Mouse (Mus musculus): Measurements from ENCODE around the gene Atp11c. TPM values are rescaled to one million over a fixed set of nuclear protein-coding genes. Genes with fewer than 3 reads are reported as not detected.

The Atp11c gene
- polyA plus RNA-seq, 1 experiment from 2014 or later, result 3.1 TPM

DNA sequence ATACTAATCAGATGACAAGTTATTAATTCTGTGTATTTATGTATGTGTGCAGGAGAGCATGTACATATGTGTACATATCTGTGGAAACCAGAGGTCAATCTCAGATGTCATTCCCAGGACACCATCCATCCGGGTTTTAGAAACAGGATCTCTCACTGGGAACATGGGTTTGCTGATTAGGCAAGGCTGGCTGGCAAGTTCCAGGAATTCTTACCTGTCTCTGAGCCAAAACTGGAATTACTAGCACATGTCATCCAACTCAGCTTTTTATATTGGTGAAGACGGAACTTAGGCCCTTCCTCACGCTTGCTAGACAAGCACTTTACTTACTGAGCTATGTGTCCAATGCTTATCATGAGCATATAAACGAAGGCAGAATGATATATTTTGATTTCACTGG, 247.5 kb downstream of the Atp11c start:
- Histone ChIP-seq H3K27me3 (ENCODE audit: control insufficient read depth, insufficient read depth, low read depth, low read length) (no peaks in the 10 kb centered on the region), H3K4me1 (ENCODE audit: control insufficient read depth, low read depth, low read length) (no peaks in the 10 kb centered on the region), H3K9me3 (replicated peaks; ENCODE audit: control insufficient read depth, low read length) (no peaks in the 10 kb centered on the region), H3K9ac (ENCODE audit: low read depth, low read length) (no peak overlapping the region), H3K36me3 (ENCODE audit: control insufficient read depth, insufficient read depth) (no peaks in the 10 kb centered on the region), H3K27ac (ENCODE audit: low read length) (no peak overlapping the region), H3K4me3 (ENCODE audit: low read depth, low read length) (no peak overlapping the region), H3K4me2 (ENCODE audit: low read depth, low read length) (no peak overlapping the region)
- 73% methylated on average over 4 of the region's 4 CpGs for WGBS (ENCODE audit: insufficient replicate concordance)
- ATAC-seq (ENCODE audit: low read depth), result no peak

DNA sequence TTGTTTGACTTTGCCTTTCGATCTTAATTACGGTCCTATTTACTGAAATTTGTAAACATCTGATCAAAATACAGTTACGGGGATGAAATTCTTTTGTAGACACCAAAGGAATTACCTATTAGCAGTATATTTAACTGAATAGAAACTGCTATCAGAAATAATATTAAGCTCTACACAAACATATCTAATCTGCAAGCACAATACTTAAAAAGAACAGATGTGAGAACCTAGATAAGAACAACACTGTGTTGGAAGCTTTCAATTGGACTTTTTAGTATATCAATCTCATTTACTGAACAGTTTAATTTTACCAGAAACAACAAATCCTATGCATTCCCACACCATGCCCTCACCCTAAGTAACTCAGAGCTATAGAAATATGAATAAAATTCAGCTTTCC, 262.8 kb downstream of the Atp11c start:
- no peak overlapping the region for H3K4me2 ChIP-seq (ENCODE audit: low read depth, low read length)
- 70% methylated on average over 3 of the region's 3 CpGs for WGBS (ENCODE audit: insufficient replicate concordance)
- ATAC-seq (ENCODE audit: low read depth), result no peak

DNA sequence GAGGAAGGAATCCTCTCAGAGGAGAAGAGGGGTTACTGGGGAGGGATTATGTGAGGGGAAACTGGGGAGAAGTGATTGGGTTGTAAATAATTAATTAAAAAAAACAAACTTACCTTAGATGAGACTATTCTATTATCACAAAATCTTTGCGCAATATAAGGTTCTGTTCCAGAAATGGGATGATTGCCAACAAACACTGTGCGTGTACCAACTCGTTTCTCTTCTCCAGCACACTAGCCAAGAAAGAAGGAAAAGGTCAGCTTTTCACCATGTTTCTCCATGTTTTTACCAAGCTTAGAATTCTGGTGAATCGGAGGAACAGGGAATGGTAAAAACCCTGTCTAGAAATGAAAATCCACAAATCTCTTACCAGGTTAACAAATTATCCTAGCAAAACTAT, 271.2 kb downstream of the Atp11c start:
- Histone ChIP-seq H3K9ac (ENCODE audit: low read depth, low read length) (no peak overlapping the region), H3K4me1 (ENCODE audit: control insufficient read depth, low read depth, low read length) (no peaks in the 10 kb centered on the region), H3K9me3 (replicated peaks; ENCODE audit: control insufficient read depth, low read length) (no peaks in the 10 kb centered on the region), H3K4me3 (ENCODE audit: low read depth, low read length) (no peak overlapping the region), H3K36me3 (ENCODE audit: control insufficient read depth, insufficient read depth) (no peaks in the 10 kb centered on the region), H3K27ac (ENCODE audit: low read length) (no peak overlapping the region), H3K4me2 (ENCODE audit: low read depth, low read length) (no peak overlapping the region), H3K27me3 (ENCODE audit: control insufficient read depth, insufficient read depth, low read depth, low read length) (no peaks in the 10 kb centered on the region)
- ATAC-seq (ENCODE audit: low read depth), result no peak
- 81% methylated on average over 4 of the region's 4 CpGs for WGBS (ENCODE audit: insufficient replicate concordance)

More for the DNA sequence above, 262.8 kb downstream of the Atp11c start:
- Histone ChIP-seq H3K9me3 (replicated peaks; ENCODE audit: control insufficient read depth, low read length) (no peaks in the 10 kb centered on the region), H3K9ac (ENCODE audit: low read depth, low read length) (no peak overlapping the region), H3K27me3 (ENCODE audit: control insufficient read depth, insufficient read depth, low read depth, low read length) (no peaks in the 10 kb centered on the region), H3K4me1 (ENCODE audit: control insufficient read depth, low read depth, low read length) (no peaks in the 10 kb centered on the region), H3K4me3 (ENCODE audit: low read depth, low read length) (no peak overlapping the region), H3K27ac (ENCODE audit: low read length) (no peak overlapping the region), H3K36me3 (ENCODE audit: control insufficient read depth, insufficient read depth) (no peaks in the 10 kb centered on the region)

DNA sequence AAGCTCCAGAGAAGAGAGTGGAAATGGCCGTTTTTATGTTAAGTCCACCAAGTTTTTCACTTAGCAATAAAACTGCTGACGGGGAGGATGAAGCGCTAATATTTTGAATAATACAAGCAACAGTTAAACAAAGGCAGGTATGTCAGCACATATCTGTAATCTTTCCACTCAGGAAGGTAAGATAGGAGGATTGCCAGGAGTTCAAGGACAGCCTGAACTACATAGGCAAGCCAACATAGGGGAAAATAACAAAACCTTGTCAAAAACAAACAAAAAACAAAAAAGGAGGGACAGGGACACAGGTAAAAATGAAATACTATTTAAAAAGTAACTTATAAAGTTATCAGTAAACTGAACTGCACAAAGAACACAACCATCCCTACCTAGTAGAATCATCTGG, 274.8 kb downstream of the Atp11c start:
- Histone ChIP-seq H3K36me3 (ENCODE audit: control insufficient read depth, insufficient read depth) (no peaks in the 10 kb centered on the region), H3K4me3 (ENCODE audit: low read depth, low read length) (no peak overlapping the region), H3K4me2 (ENCODE audit: low read depth, low read length) (no peak overlapping the region), H3K9me3 (replicated peaks; ENCODE audit: control insufficient read depth, low read length) (no peaks in the 10 kb centered on the region), H3K27me3 (ENCODE audit: control insufficient read depth, insufficient read depth, low read depth, low read length) (no peaks in the 10 kb centered on the region), H3K9ac (ENCODE audit: low read depth, low read length) (no peak overlapping the region), H3K4me1 (ENCODE audit: control insufficient read depth, low read depth, low read length) (no peaks in the 10 kb centered on the region), H3K27ac (ENCODE audit: low read length) (no peak overlapping the region)
- WGBS (ENCODE audit: insufficient replicate concordance), result 84% methylated on average over 3 of the region's 3 CpGs
- ATAC-seq (ENCODE audit: low read depth), result no peak

DNA sequence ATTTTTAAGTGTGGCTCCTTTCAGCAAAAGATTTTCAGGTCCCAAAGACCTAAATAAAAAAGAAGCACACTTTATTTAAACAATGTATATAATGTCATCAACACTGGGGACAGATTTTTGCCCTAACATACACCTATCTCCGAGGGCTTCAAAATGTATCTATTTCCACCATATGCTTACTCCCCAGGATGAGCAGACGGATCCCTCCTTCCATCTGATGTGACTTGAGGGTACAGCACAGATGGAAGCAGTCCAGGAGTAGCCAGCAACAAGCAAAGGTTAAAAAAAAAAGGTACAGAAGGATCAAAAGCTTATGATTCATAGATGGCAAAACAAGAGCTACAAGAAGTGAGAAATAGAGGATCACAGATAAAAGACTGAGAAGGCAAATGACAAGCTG, 300.2 kb downstream of the Atp11c start:
- H3K9me3 ChIP-seq (replicated peaks; ENCODE audit: control insufficient read depth, low read length), result no peaks in the 10 kb centered on the region
- H3K27ac ChIP-seq (ENCODE audit: low read length), result no peak overlapping the region
- ATAC-seq (ENCODE audit: low read depth), result no peak
- no peaks in the 10 kb centered on the region for H3K4me1 ChIP-seq (ENCODE audit: control insufficient read depth, low read depth, low read length)
- H3K36me3 ChIP-seq (ENCODE audit: control insufficient read depth, insufficient read depth), result no peaks in the 10 kb centered on the region
- 72% methylated on average over 2 of the region's 2 CpGs for WGBS (ENCODE audit: insufficient replicate concordance)
- no peak overlapping the region for H3K9ac ChIP-seq (ENCODE audit: low read depth, low read length)
- no peak overlapping the region for H3K4me2 ChIP-seq (ENCODE audit: low read depth, low read length)
- no peaks in the 10 kb centered on the region for H3K27me3 ChIP-seq (ENCODE audit: control insufficient read depth, insufficient read depth, low read depth, low read length)
- H3K4me3 ChIP-seq (ENCODE audit: low read depth, low read length), result no peak overlapping the region

DNA sequence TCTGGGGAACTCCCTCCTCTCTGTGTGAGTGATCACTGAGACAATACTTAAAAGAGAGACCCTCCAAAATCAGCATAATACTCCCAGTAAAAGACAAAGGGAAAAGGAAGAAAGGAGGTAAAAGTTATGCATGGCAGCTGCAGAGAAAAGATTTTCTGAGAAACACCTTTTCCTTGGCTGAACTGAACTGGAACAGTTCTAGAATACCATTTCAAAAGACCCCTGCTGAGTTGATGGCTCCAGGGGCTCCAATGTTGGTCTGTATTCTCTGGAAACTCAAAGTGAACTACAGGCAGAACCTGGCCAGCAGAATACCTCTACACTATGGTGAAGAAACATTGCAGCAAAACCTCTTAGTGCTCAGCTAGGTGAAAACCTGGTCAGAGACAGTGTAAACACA, 337.2 kb downstream of the Atp11c start:
- Histone ChIP-seq H3K9me3 (replicated peaks; ENCODE audit: control insufficient read depth, low read length) (no peaks in the 10 kb centered on the region), H3K9ac (ENCODE audit: low read depth, low read length) (no peak overlapping the region), H3K4me1 (ENCODE audit: control insufficient read depth, low read depth, low read length) (no peaks in the 10 kb centered on the region), H3K36me3 (ENCODE audit: control insufficient read depth, insufficient read depth) (no peaks in the 10 kb centered on the region), H3K4me3 (ENCODE audit: low read depth, low read length) (no peak overlapping the region), H3K4me2 (ENCODE audit: low read depth, low read length) (no peak overlapping the region), H3K27me3 (ENCODE audit: control insufficient read depth, insufficient read depth, low read depth, low read length) (no peaks in the 10 kb centered on the region), H3K27ac (ENCODE audit: low read length) (no peak overlapping the region)
- ATAC-seq (ENCODE audit: low read depth), result no peak

DNA sequence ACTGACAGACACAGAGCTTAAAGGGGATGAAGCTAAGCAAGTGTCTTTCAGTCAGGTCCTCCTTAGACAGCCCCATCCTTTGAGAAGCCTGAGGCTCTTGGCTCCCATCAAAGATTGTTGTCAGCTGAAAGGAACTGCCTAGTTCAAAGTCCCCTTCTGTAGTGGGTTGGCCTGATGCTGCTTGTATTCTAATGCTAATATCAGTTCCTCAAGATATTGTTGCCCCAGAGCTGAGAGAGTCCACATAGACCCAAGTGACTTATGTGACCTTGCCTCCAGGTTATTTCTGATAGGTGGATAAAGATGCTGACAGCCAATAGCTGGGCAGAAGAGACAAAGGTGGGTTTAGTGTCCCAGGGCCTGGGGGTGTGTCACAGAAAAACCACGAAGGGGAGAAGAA, 404.8 kb downstream of the Atp11c start:
- WGBS (ENCODE audit: insufficient replicate concordance), result 14% methylated on average over 1 of the region's 1 CpGs
- no peak overlapping the region for H3K4me2 ChIP-seq (ENCODE audit: low read depth, low read length)
- no peaks in the 10 kb centered on the region for H3K9me3 ChIP-seq (replicated peaks; ENCODE audit: control insufficient read depth, low read length)
- no peak for ATAC-seq (ENCODE audit: low read depth)
- H3K9ac ChIP-seq (ENCODE audit: low read depth, low read length), result no peak overlapping the region
- H3K27me3 ChIP-seq (ENCODE audit: control insufficient read depth, insufficient read depth, low read depth, low read length), result no peaks in the 10 kb centered on the region
- H3K4me1 ChIP-seq (ENCODE audit: control insufficient read depth, low read depth, low read length), result no peaks in the 10 kb centered on the region
- no peaks in the 10 kb centered on the region for H3K36me3 ChIP-seq (ENCODE audit: control insufficient read depth, insufficient read depth)
- no peak overlapping the region for H3K4me3 ChIP-seq (ENCODE audit: low read depth, low read length)
- H3K27ac ChIP-seq (ENCODE audit: low read length), result no peak overlapping the region

DNA sequence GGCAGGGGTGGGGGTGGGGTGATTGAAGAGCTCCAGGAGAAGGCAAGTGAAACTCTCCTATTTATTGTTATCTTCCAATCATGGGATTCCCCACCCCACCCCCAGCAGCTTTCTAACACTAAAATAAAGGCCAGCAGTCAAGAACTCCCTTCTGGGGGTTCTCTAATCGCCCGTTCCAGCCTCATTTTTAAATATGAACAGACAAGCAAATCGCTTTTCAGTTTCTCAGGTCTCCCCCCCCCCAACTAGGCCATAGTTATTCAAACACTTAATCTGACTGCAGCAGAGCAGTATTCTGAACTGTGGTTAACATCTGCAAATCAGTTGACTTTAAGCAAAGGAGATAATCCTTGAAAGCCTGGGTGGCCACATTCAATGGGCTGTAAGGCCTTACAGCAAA, 409.9 kb downstream of the Atp11c start:
- Histone ChIP-seq H3K4me1 (ENCODE audit: control insufficient read depth, low read depth, low read length) (no peaks in the 10 kb centered on the region), H3K9me3 (replicated peaks; ENCODE audit: control insufficient read depth, low read length) (no peaks in the 10 kb centered on the region), H3K9ac (ENCODE audit: low read depth, low read length) (no peak overlapping the region), H3K36me3 (ENCODE audit: control insufficient read depth, insufficient read depth) (no peaks in the 10 kb centered on the region), H3K4me3 (ENCODE audit: low read depth, low read length) (no peak overlapping the region), H3K27ac (ENCODE audit: low read length) (no peak overlapping the region), H3K4me2 (ENCODE audit: low read depth, low read length) (no peak overlapping the region), H3K27me3 (ENCODE audit: control insufficient read depth, insufficient read depth, low read depth, low read length) (peaks cover 17% of the 10 kb centered on the region)
- ATAC-seq (ENCODE audit: low read depth), result no peak
- WGBS (ENCODE audit: insufficient replicate concordance), result 46% methylated on average over 3 of the region's 3 CpGs

DNA sequence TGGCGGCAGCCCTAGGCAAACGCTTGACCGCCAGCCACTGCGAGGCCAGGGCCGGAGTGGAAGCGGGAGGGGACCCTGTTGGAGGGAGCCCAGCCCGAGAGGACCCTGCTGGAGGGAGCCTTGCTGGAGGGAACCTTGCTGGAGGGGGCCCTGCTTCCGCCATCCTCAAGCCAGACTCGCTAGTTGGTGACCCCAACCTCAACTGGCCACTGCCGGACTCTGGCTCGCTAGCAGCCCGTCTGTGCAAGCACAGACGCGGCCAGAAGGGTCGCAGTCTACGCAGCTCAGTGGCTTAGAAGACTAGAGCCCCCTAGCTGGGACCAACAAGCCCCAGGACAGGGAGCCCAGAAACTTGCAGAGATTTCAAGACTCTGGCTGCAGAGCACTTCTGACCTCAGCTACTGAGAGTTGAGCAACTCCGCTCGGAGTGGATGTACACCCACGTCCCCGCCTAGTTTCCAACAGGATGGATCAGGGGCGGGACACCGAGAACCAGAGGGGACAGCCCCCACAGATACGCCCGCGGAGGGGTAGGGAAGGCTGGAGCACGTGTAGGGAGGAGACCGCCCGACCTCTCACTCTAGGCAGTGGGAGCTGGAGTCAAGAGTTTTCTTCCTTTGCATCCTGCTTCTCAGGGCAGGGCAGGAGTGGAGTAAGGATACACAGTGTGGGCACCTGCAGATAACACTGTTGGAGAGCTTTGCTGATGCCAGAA, 413.6 kb downstream of the Atp11c start, which contains the start of gene Mcf2:
Mcf2 (minus strand) TSS at position 346 of the 715 bp plus-strand sequence.
- Histone ChIP-seq H3K9ac (ENCODE audit: low read depth, low read length) (no peak within 1 kb of the TSS), H3K4me1 (ENCODE audit: control insufficient read depth, low read depth, low read length) (no peaks in the 10 kb centered on the region), H3K4me3 (ENCODE audit: low read depth, low read length) (no peak within 1 kb of the TSS), H3K27me3 (ENCODE audit: control insufficient read depth, insufficient read depth, low read depth, low read length) (peaks cover 18% of the 10 kb centered on the region), H3K27ac (ENCODE audit: low read length) (no peak within 1 kb of the TSS), H3K36me3 (ENCODE audit: control insufficient read depth, insufficient read depth) (no peaks in the 10 kb centered on the region), H3K9me3 (replicated peaks; ENCODE audit: control insufficient read depth, low read length) (no peaks in the 10 kb centered on the region), H3K4me2 (ENCODE audit: low read depth, low read length) (0 out of 2 replicates have a peak within 1 kb of the TSS, but pooled peaks have one; percentile 6)
- 17% methylated on average over 28 of the region's 28 CpGs for WGBS (ENCODE audit: insufficient replicate concordance)
- ATAC-seq (ENCODE audit: low read depth), result no peak

Measured in liver, embryonic 16.5 days (tissue).